10 mouse cellular contexts compared by ENCODE assay signal in the genomic region with DNA sequence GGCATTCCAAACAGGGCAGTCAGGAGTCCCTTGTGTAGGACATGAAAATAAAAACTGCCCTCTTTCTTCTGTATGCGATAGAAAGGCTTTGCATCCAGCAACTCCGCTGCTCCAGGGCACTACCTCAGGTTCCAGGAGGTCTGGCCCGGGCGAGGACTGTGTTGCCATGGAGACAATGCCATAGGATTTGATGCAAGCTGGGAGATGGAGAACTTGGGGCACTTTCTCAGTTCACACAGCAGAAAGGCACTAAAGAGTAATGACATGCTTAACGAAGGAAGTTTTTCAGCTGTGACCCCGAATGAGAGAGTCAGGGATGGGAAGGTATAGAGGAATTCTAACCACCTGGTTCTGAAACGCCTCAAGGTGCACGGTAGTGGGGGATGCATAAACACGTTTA. TPM values are rescaled to one million over a fixed set of nuclear protein-coding genes. Genes with fewer than 3 reads are reported as not detected.
DNase-seq lines count a peak whose midpoint lies in the region; ATAC-seq and TF ChIP-seq lines count a peak whose summit lies in the region.
"Had no signal": no experiment of that assay in that cellular context is flagged by ENCODE, and none has a peak within 500 bp of the region (broad histone marks: within the 10 kb centered on the region; RNA-seq: fewer than 3 reads in every experiment).

No protein-coding gene starts in this region.

- DNase-seq in frontal cortex, postnatal 36 days (ENCODE audit: low spot score in 2 of 2), result peak; percentile 15 to 23
- DNase-seq in frontal cortex, postnatal 25 days (ENCODE audit: low spot score in 2 of 2), result no peak
- peak; percentile 61 for DNase-seq in brain, embryonic 14.5 days (ENCODE audit: low read depth)
- no peak for DNase-seq in adrenal gland, adult 8-10 months
- no peak for DNase-seq in heart, adult 2 months
- DNase-seq: kidney, adult 8-10 months had no signal

- H3K4me1 ChIP-seq in embryonic facial prominence, embryonic 13.5 days, result peaks cover 17% of the 10 kb centered on the region
- H3K4me1 ChIP-seq in midbrain, embryonic 12.5 days, result peaks cover 15% of the 10 kb centered on the region
- peaks cover 2% of the 10 kb centered on the region; the same call in 1 of the 2 replicates for H3K4me1 ChIP-seq in heart, adult 2 months (ENCODE audit: control insufficient read depth, insufficient read depth, low read length)

- H3K79me2 ChIP-seq in heart, adult 2 months (replicated peaks; ENCODE audit: control insufficient read depth, insufficient read depth, low read length), result no peaks in the 10 kb centered on the region

- H3K4me2 ChIP-seq in embryonic facial prominence, embryonic 13.5 days, result peak overlapping the region; percentile 100; the same call in 1 of the 2 replicates
- H3K4me2 ChIP-seq in midbrain, embryonic 12.5 days (replicated peaks), result no peak overlapping the region

- H3K27ac ChIP-seq in embryonic facial prominence, embryonic 13.5 days, result no peak overlapping the region
- H3K27ac ChIP-seq in midbrain, embryonic 12.5 days (replicated peaks), result no peak overlapping the region
- H3K27ac ChIP-seq in heart, adult 2 months, result no peak overlapping the region
- H3K27ac ChIP-seq: liver, embryonic 15.5 days had no signal

- no peaks in the 10 kb centered on the region for H3K9me3 ChIP-seq in embryonic facial prominence, embryonic 13.5 days
- no peaks in the 10 kb centered on the region for H3K9me3 ChIP-seq in midbrain, embryonic 12.5 days
- H3K9me3 ChIP-seq: liver, embryonic 15.5 days had no signal

- no peak for TF ChIP-seq CTCF in brain, embryonic 14.5 days (IDR thresholded peaks at IDR 0.05; ENCODE audit: borderline replicate concordance, extremely low read depth, insufficient read depth, insufficient read length)
- TF ChIP-seq CTCF in heart, adult 2 months (IDR thresholded peaks at IDR 0.05), result no peak

- no peaks in the 10 kb centered on the region for H3K36me3 ChIP-seq in embryonic facial prominence, embryonic 13.5 days
- no peaks in the 10 kb centered on the region for H3K36me3 ChIP-seq in midbrain, embryonic 12.5 days
- no peaks in the 10 kb centered on the region for H3K36me3 ChIP-seq in heart, adult 2 months (ENCODE audit: control insufficient read depth, insufficient read depth, low read length)
- H3K36me3 ChIP-seq: liver, embryonic 15.5 days had no signal

- ATAC-seq in embryonic facial prominence, embryonic 13.5 days (ENCODE audit: insufficient number of reproducible peaks, insufficient read depth, low FRiP score, low TSS enrichment, low read depth), result no peak
- ATAC-seq in midbrain, embryonic 12.5 days (ENCODE audit: low FRiP score, low read depth), result peak; percentile 49; the same call in 1 of the 2 replicates
- no peak for ATAC-seq in CD4-positive, CD25-positive, alpha-beta regulatory T cell, adult 4 months

- no peak overlapping the region for H3K9ac ChIP-seq in embryonic facial prominence, embryonic 13.5 days
- H3K9ac ChIP-seq in midbrain, embryonic 12.5 days (replicated peaks), result no peak overlapping the region
- no peak overlapping the region for H3K9ac ChIP-seq in heart, adult 2 months (ENCODE audit: low read depth, low read length)
- H3K9ac ChIP-seq: liver, embryonic 15.5 days had no signal

- no peak for TF ChIP-seq POLR2A in brain, embryonic 14.5 days (IDR thresholded peaks at IDR 0.05; ENCODE audit: borderline replicate concordance, extremely low read depth, insufficient read depth, insufficient read length, poor library complexity, severe bottlenecking)
- TF ChIP-seq POLR2A in heart, adult 2 months (IDR thresholded peaks at IDR 0.05; ENCODE audit: insufficient read depth, low read depth, low read length), result no peak

- peaks cover 38% of the 10 kb centered on the region for H3K27me3 ChIP-seq in embryonic facial prominence, embryonic 13.5 days
- H3K27me3 ChIP-seq in midbrain, embryonic 12.5 days, result peaks cover 42% of the 10 kb centered on the region
- H3K27me3 ChIP-seq in heart, adult 2 months (ENCODE audit: control insufficient read depth, insufficient read depth, low read length), result peaks cover 3% of the 10 kb centered on the region

- H3K4me3 ChIP-seq in embryonic facial prominence, embryonic 13.5 days, result no peak overlapping the region
- no peak overlapping the region for H3K4me3 ChIP-seq in midbrain, embryonic 12.5 days
- no peak overlapping the region for H3K4me3 ChIP-seq in heart, adult 2 months

- intact Hi-C loops in heart, adult 2 months (cut with DNase I), result no loop called here

- no peak for TF ChIP-seq EP300 in heart, adult 2 months (IDR thresholded peaks at IDR 0.05; ENCODE audit: insufficient read depth, low read depth, low read length)

- 17% methylated on average over 9 of the region's 9 CpGs for WGBS in embryonic facial prominence, embryonic 13.5 days
- 20% methylated on average over 9 of the region's 9 CpGs for WGBS in midbrain, embryonic 12.5 days
- WGBS in heart, adult 2 months, result 62% methylated on average over 9 of the region's 9 CpGs

RNA-seq across cellular contexts. Expression of a gene that starts 1.8 kb away (rescaled TPM):
- 5.1 and 7.9 TPM in 2 replicates for polyA plus RNA-seq in brain, embryonic 14.5 days (2012; rRNA removed)
- polyA plus RNA-seq in embryonic facial prominence, embryonic 13.5 days (2015; fragmentation: Nextera tagmentation; extraction: Ambion mirVana), result 0.52 and 0.53 TPM in 2 replicates
- 0.98 and 1.1 TPM in 2 replicates for polyA plus RNA-seq in midbrain, embryonic 12.5 days (2016; fragmentation: Nextera tagmentation; extraction: Ambion mirVana)
- total RNA-seq in adrenal gland, adult 8-10 months (2022), result 10 to 100 TPM in 3 of 4 experiments, 1 to 10 TPM in 1; 7.8 to 18.1 (median 13.3) TPM
- 10 to 100 TPM; 34.7 to 38.8 TPM for polyA plus RNA-seq in CD4-positive, CD25-positive, alpha-beta regulatory T cell, adult 4 months (2017; shearing (Covaris generic))
- total RNA-seq in heart, adult 2 months (2021), result under 1 TPM; 0.32 to 0.37 TPM
- 0.76 and 1.3 TPM in 2 replicates for polyA plus RNA-seq in heart, adult 2 months (2012; rRNA removed)

RNA-seq across cellular contexts. Expression of a gene that starts 15.8 kb away (rescaled TPM):
- polyA plus RNA-seq in brain, embryonic 14.5 days (2012; rRNA removed), result 16.6 and 24.8 TPM in 2 replicates
- 21.0 and 26.7 TPM in 2 replicates for polyA plus RNA-seq in embryonic facial prominence, embryonic 13.5 days (2015; fragmentation: Nextera tagmentation; extraction: Ambion mirVana)
- 26.6 and 34.4 TPM in 2 replicates for polyA plus RNA-seq in midbrain, embryonic 12.5 days (2016; fragmentation: Nextera tagmentation; extraction: Ambion mirVana)
- 10 to 100 TPM; 21.4 to 31.3 (median 23.5) TPM for total RNA-seq in adrenal gland, adult 8-10 months (2022)
- polyA plus RNA-seq in CD4-positive, CD25-positive, alpha-beta regulatory T cell, adult 4 months (2017; shearing (Covaris generic)), result 10 to 100 TPM; 31.2 to 37.0 TPM
- 1 to 10 TPM; 9.3 to 10.0 TPM for total RNA-seq in heart, adult 2 months (2021)
- 4.5 and 6.5 TPM in 2 replicates for polyA plus RNA-seq in heart, adult 2 months (2012; rRNA removed)

Comparison
In these comparisons a context has a peak if more than half of its experiments do, and no peak if none do; other contexts are left out.
1. DNase-seq: peak in frontal cortex, postnatal 36 days (2 of 2) and brain, embryonic 14.5 days (single experiment); none in frontal cortex, postnatal 25 days (0 of 2), adrenal gland, adult 8-10 months (single experiment) and heart, adult 2 months (0 of 2).